Mouse (Mus musculus) G1E (cell line): Measurements from ENCODE around the gene Ift46. TPM values are rescaled to one million over a fixed set of nuclear protein-coding genes. Genes with fewer than 3 reads are reported as not detected.
A peak's percentile ranks its signal among the peaks of the same experiment; 100 is the strongest.

Experiments
- ATAC-seq: 2 replicates; pipeline ENCODE4 v1.8.0; 2016; ENCODE audit warnings: mild to moderate bottlenecking; ENCODE audit not compliant: insufficient number of reproducible peaks, poor library complexity, low FRiP score, severe bottlenecking; ENCODE audit errors: extremely low read depth
- DNase-seq: peaks from one replicate; pipeline ENCODE4 v3.0.0; 2012; ENCODE audit warnings: low spot score
- H3K27me3 ChIP-seq: 2 replicates; pipeline ENCODE4 v1.6.1; 2012; ENCODE audit warnings: mild to moderate bottlenecking, low read length, inconsistent platforms; ENCODE audit not compliant: insufficient read depth
- H3K36me3 ChIP-seq: replicated peaks from 2 replicates; pipeline ENCODE3; 2012; ENCODE audit warnings: mild to moderate bottlenecking, inconsistent platforms
- H3K4me1 ChIP-seq: 2 replicates; pipeline ENCODE4 v1.6.1; 2012; ENCODE audit warnings: low read depth, low read length, inconsistent platforms, mixed read lengths; ENCODE audit not compliant: insufficient read depth
- H3K4me3 ChIP-seq: 2 replicates; pipeline ENCODE4 v1.5.1; 2012; ENCODE audit warnings: low read depth, mild to moderate bottlenecking, inconsistent platforms, low read length, moderate library complexity, mixed read lengths
- H3K9me3 ChIP-seq: replicated peaks from 2 replicates; pipeline ENCODE4 v1.6.1; 2012; ENCODE audit warnings: inconsistent platforms
- CTCF ChIP-seq: IDR thresholded peaks from 2 replicates; pipeline ENCODE4 v1.5.1; 2012; ENCODE audit warnings: low read depth, low read length, inconsistent platforms, mixed read lengths
- GATA1 ChIP-seq: IDR thresholded peaks from 2 replicates; pipeline ENCODE4 v1.6.1; 2012; ENCODE audit warnings: borderline replicate concordance, low read length, inconsistent platforms, mixed read lengths
- GATA2 ChIP-seq: IDR thresholded peaks from 2 replicates; pipeline ENCODE4 v1.6.1; 2012; ENCODE audit warnings: low read depth, low read length, inconsistent platforms, borderline replicate concordance
- POLR2AphosphoS5 ChIP-seq: IDR thresholded peaks from 2 replicates; pipeline ENCODE4 v1.6.1; 2012; ENCODE audit warnings: low read depth, low read length, inconsistent platforms; ENCODE audit not compliant: insufficient replicate concordance
- TAL1 ChIP-seq: conservative IDR thresholded peaks from 2 replicates; pipeline ENCODE4 v1.6.1; 2012; ENCODE audit warnings: low read depth, low read length, inconsistent platforms, mixed read lengths
- polyA plus RNA-seq: library from polyadenylated mRNA; stranded (reverse); fragments of >175 nt; gene quantifications from 2 replicates; pipeline ENCODE4 v1.2.3, GENCODE M21; 2012
- total RNA-seq, 2 experiments: library from RNA; stranded (forward) in 1 of 2; stranded (reverse) in 1 of 2; fragments of 200-1000 nt in 1 of 2; fragments of >200 nt in 1 of 2; fragmentation: Nextera tagmentation in 1 of 2; gene quantifications; 2 replicates each; pipeline ENCODE4 v1.2.3; 2014 to 2017

Gene Ift46
- total RNA-seq (2014; fragmentation: Nextera tagmentation) (78.2 and 90.8 TPM in 2 replicates), total RNA-seq (2017) (32.5 and 32.8 TPM in 2 replicates), polyA plus RNA-seq (1.6 and 1.8 TPM in 2 replicates)

- Histone ChIP-seq H3K9me3 (no peaks in the 10 kb centered on the region), H3K4me3 (peak within 1 kb of the TSS; percentile 93), H3K27me3 (no peaks in the 10 kb centered on the region), H3K4me1 (peaks cover 22% of the 10 kb centered on the region), H3K36me3 (peaks cover 13% of the 10 kb centered on the region)
- ATAC-seq (peak; percentile 81), DNase-seq (peak; percentile 75)
- TF ChIP-seq GATA2 (no peak), POLR2AphosphoS5 (no peak), GATA1 (no peak), TAL1 (no peak), CTCF (no peak)
These were observed at the start of gene Ift46, which contains the start of gene Arcn1 for GRCm38 (mm10) chr9:44767101-44768028. TSS of gene Ift46 (plus strand) at chr9:44767908. TSS of gene Arcn1 (minus strand) at chr9:44767845.

- TF ChIP-seq CTCF: no peak
- TF ChIP-seq POLR2AphosphoS5: no peak
- no peak for TF ChIP-seq GATA2
- TF ChIP-seq TAL1: no peak
- no peak for TF ChIP-seq GATA1
- H3K4me1 ChIP-seq: peaks cover 64% of the 10 kb centered on the region
These were observed 48.6 kb upstream of the Ift46 start for GRCm38 (mm10) chr9:44718937-44719631.

GRCm38 (mm10) chr9:44719632-44720357 lies 47.9 kb upstream of the Ift46 start:
- peaks cover 80% of the 10 kb centered on the region for H3K27me3 ChIP-seq
- ATAC-seq (no peak), DNase-seq (no peak)
- no peaks in the 10 kb centered on the region for H3K9me3 ChIP-seq
- H3K4me3 ChIP-seq: no peak overlapping the region
- H3K36me3 ChIP-seq: peaks cover 7% of the 10 kb centered on the region
- no peak for TF ChIP-seq TAL1
- TF ChIP-seq GATA1: no peak
- TF ChIP-seq GATA2: no peak
- no peak for TF ChIP-seq CTCF
- no peak for TF ChIP-seq POLR2AphosphoS5
- peaks cover 64% of the 10 kb centered on the region for H3K4me1 ChIP-seq

More at GRCm38 (mm10) chr9:44718937-44719631, 48.6 kb upstream of the Ift46 start:
- no peak for DNase-seq
- peaks cover 73% of the 10 kb centered on the region for H3K27me3 ChIP-seq
- no peak overlapping the region for H3K4me3 ChIP-seq
- H3K9me3 ChIP-seq: no peaks in the 10 kb centered on the region
- H3K36me3 ChIP-seq: peaks cover 7% of the 10 kb centered on the region
- ATAC-seq: no peak

GRCm38 (mm10) chr9:44720358-44721153 lies 47.2 kb upstream of the Ift46 start:
- DNase-seq (no peak), ATAC-seq (no peak)
- H3K9me3 ChIP-seq: no peaks in the 10 kb centered on the region
- H3K4me3 ChIP-seq: peak overlapping the region; percentile 68
- peaks cover 64% of the 10 kb centered on the region for H3K4me1 ChIP-seq
- TF ChIP-seq POLR2AphosphoS5: no peak
- TF ChIP-seq GATA1: no peak
- H3K27me3 ChIP-seq: peaks cover 81% of the 10 kb centered on the region
- H3K36me3 ChIP-seq: peaks cover 2% of the 10 kb centered on the region

- Histone ChIP-seq H3K27me3 (peaks cover 79% of the 10 kb centered on the region), H3K4me3 (peak overlapping the region; percentile 68), H3K4me1 (peaks cover 65% of the 10 kb centered on the region), H3K9me3 (no peaks in the 10 kb centered on the region), H3K36me3 (no peaks in the 10 kb centered on the region)
- DNase-seq (peak; percentile 73), ATAC-seq (peak; percentile 65; the same call in 1 of the 2 replicates)
- TF ChIP-seq POLR2AphosphoS5 (no peak), TAL1 (no peak), GATA2 (no peak), CTCF (no peak), GATA1 (no peak)
These were observed 46.4 kb upstream of the Ift46 start for GRCm38 (mm10) chr9:44721154-44721876.
